21 mouse cellular contexts compared by ENCODE assay signal in the genomic region with DNA sequence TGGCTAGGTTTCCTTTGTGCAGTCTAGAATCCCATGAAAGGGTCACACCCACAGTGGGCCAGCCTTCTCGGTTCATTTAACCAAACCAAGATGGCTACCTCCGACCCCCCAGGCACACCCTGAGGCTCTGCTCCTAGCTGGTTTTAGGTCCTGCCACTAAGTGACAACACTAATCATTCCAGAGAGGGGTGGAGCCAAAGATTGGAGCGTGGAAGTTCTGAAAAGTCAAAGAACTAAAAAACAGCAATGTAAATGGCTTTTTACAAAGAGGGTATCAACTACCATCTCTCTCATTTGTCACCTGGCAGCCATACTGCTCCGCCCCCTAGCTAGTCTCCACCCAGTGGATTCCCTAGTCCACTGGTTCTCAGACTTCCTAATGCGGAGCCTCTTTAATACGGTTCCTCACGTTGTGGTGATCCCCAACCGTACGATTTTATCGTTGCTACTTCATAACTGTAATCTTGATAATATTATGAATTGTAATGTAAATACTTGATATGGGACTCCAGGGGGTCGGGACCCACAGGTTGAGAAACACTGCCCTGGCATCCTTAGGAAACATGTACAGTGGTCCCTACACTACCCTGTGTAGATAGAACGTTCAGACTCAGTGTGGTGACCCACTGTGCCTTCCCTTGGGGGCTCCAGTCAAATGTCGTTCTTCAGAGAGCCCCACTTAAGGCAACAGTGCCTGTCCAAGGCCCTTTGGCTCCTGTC. TPM values are rescaled to one million over a fixed set of nuclear protein-coding genes. Genes with fewer than 3 reads are reported as not detected.
"Had no signal": no experiment of that assay in that cellular context is flagged by ENCODE, and none has a peak within 500 bp of the region (broad histone marks: within the 10 kb centered on the region; RNA-seq: fewer than 3 reads in every experiment).

No protein-coding gene starts in this region.

- H3K9me3 ChIP-seq: liver, embryonic 13.5 days; megakaryocyte, embryonic 14.5 days; midbrain, embryonic 10.5 days; stomach, embryonic 15.5 days had no signal

- H3K9ac ChIP-seq: liver, embryonic 13.5 days; stomach, embryonic 15.5 days had no signal

- H3K4me2 ChIP-seq: liver, embryonic 13.5 days; stomach, embryonic 15.5 days had no signal

- ATAC-seq: intestine, postnatal 0 days had no signal

- H3K4me1 ChIP-seq: liver, embryonic 13.5 days had no signal

- DNase-seq: kidney, adult 2 months; kidney, postnatal 25 days; layer of hippocampus, adult 9-11 months; liver, embryonic 13.5 days; lung, adult 2 months; midbrain, embryonic 14.5 days; retina, postnatal 1 day; right cerebral cortex, postnatal 25 days; spleen, adult 18-20 months; thymus, adult 2 months; thymus, postnatal 14 days had no signal

- H3K36me3 ChIP-seq: liver, embryonic 13.5 days; midbrain, embryonic 10.5 days; stomach, embryonic 15.5 days had no signal

- H3K4me3 ChIP-seq: layer of hippocampus, adult 2 months; liver, embryonic 13.5 days; megakaryocyte, embryonic 14.5 days; midbrain, embryonic 10.5 days; stomach, embryonic 15.5 days had no signal

- H3K27ac ChIP-seq: kidney, postnatal 0 days; layer of hippocampus, adult 2 months; liver, embryonic 13.5 days; macrophage; midbrain, embryonic 10.5 days; stomach, embryonic 15.5 days had no signal

RNA-seq across cellular contexts. Expression of a gene that starts 18.1 kb away (rescaled TPM):
- total RNA-seq: liver, adult 2 months; neutrophil, adult 5-6 weeks had no signal
- polyA plus RNA-seq: liver, embryonic 16.5 days; macrophage had no signal
